ENCODE assay signal across 19 mouse cellular contexts in the genomic region with DNA sequence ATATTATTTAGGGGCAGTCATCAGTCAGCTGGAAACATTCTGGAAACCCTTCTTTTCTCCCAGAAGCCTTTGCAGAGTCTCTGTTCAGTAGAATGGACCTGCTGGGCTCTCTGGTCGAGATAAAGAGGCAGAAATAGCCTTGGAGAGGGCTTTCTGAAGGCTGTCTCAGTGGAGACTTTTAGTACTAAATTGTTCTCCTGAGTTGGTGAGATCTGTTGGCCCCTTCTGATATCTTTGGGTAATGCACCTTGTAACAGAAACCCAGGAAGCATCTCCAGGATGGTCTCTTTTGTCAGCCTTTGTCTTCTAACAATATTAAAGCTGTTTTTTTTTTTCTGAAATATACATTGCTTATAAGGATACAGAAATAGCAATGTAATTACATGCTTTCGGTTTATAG. TPM values are rescaled to one million over a fixed set of nuclear protein-coding genes. Genes with fewer than 3 reads are reported as not detected.
DNase-seq lines count a peak whose midpoint lies in the region; ATAC-seq and TF ChIP-seq lines count a peak whose summit lies in the region.
"Had no signal": no experiment of that assay in that cellular context is flagged by ENCODE, and none has a peak within 500 bp of the region (broad histone marks: within the 10 kb centered on the region; RNA-seq: fewer than 3 reads in every experiment).

No protein-coding gene starts in this region.

- no peak overlapping the region for H3K9ac ChIP-seq in forebrain, embryonic 15.5 days (replicated peaks)
- no peak overlapping the region for H3K9ac ChIP-seq in hindbrain, embryonic 16.5 days (ENCODE audit: low read depth, low read length)
- H3K9ac ChIP-seq in midbrain, postnatal 0 days (replicated peaks; ENCODE audit: low read length, poor library complexity, severe bottlenecking) = peak overlapping the region; percentile 52
- H3K9ac ChIP-seq: embryonic facial prominence, embryonic 13.5 days; intestine, embryonic 15.5 days; limb, embryonic 12.5 days; liver, embryonic 14.5 days had no signal

- peak overlapping the region; percentile 18 for H3K4me3 ChIP-seq in forebrain, embryonic 15.5 days
- peak overlapping the region; percentile 25 for H3K4me3 ChIP-seq in hindbrain, embryonic 16.5 days (ENCODE audit: low read length)
- peak overlapping the region; percentile 83 for H3K4me3 ChIP-seq in midbrain, postnatal 0 days (ENCODE audit: low read depth, low read length)
- H3K4me3 ChIP-seq: embryonic facial prominence, embryonic 13.5 days; heart, embryonic 10.5 days; intestine, embryonic 15.5 days; limb, embryonic 12.5 days had no signal

- H3K27me3 ChIP-seq in forebrain, embryonic 15.5 days = no peaks in the 10 kb centered on the region
- no peaks in the 10 kb centered on the region for H3K27me3 ChIP-seq in hindbrain, embryonic 16.5 days (replicated peaks; ENCODE audit: control insufficient read depth, insufficient read depth, low read length)
- H3K27me3 ChIP-seq in midbrain, postnatal 0 days (ENCODE audit: insufficient read depth, low read length) = no peaks in the 10 kb centered on the region

- H3K4me2 ChIP-seq in forebrain, embryonic 15.5 days (replicated peaks) = peak overlapping the region; percentile 21
- H3K4me2 ChIP-seq in hindbrain, embryonic 16.5 days (ENCODE audit: low read length) = peak overlapping the region; percentile 93
- peak overlapping the region; percentile 87 for H3K4me2 ChIP-seq in midbrain, postnatal 0 days (ENCODE audit: low read depth, low read length, poor library complexity, severe bottlenecking)
- H3K4me2 ChIP-seq: embryonic facial prominence, embryonic 13.5 days; intestine, embryonic 15.5 days; limb, embryonic 12.5 days had no signal

- TF ChIP-seq CTCF in brain, embryonic 14.5 days (IDR thresholded peaks at IDR 0.05; ENCODE audit: borderline replicate concordance, extremely low read depth, insufficient read depth, insufficient read length) = no peak
- peak; percentile 64 for TF ChIP-seq CTCF in midbrain, postnatal 0 days (IDR thresholded peaks at IDR 0.05)

- no peaks in the 10 kb centered on the region for H3K9me3 ChIP-seq in forebrain, embryonic 15.5 days
- H3K9me3 ChIP-seq in hindbrain, embryonic 16.5 days (ENCODE audit: control insufficient read depth, low read length) = no peaks in the 10 kb centered on the region
- H3K9me3 ChIP-seq in midbrain, postnatal 0 days (ENCODE audit: low read length) = no peaks in the 10 kb centered on the region
- H3K9me3 ChIP-seq: embryonic facial prominence, embryonic 13.5 days; heart, embryonic 10.5 days; intestine, embryonic 15.5 days; limb, embryonic 12.5 days had no signal

- H3K36me3 ChIP-seq in forebrain, embryonic 15.5 days = no peaks in the 10 kb centered on the region
- no peaks in the 10 kb centered on the region for H3K36me3 ChIP-seq in hindbrain, embryonic 16.5 days (ENCODE audit: control insufficient read depth, insufficient read depth, low read length)
- no peaks in the 10 kb centered on the region for H3K36me3 ChIP-seq in midbrain, postnatal 0 days (ENCODE audit: insufficient read depth, low read length)
- H3K36me3 ChIP-seq: embryonic facial prominence, embryonic 13.5 days; heart, embryonic 10.5 days; intestine, embryonic 15.5 days; limb, embryonic 12.5 days had no signal

- WGBS in forebrain, embryonic 15.5 days = 41% methylated on average over 2 of the region's 2 CpGs
- 23% methylated on average over 2 of the region's 2 CpGs for WGBS in hindbrain, embryonic 16.5 days
- WGBS in midbrain, postnatal 0 days = 33% methylated on average over 2 of the region's 2 CpGs

- peaks cover 56% of the 10 kb centered on the region for H3K4me1 ChIP-seq in forebrain, embryonic 15.5 days
- H3K4me1 ChIP-seq in hindbrain, embryonic 16.5 days (ENCODE audit: control insufficient read depth, insufficient read depth, low read depth, low read length) = peaks cover 30% of the 10 kb centered on the region
- peaks cover 25% of the 10 kb centered on the region; the same call in 1 of the 2 replicates for H3K4me1 ChIP-seq in midbrain, postnatal 0 days (ENCODE audit: insufficient read depth, low read length)

- peak overlapping the region; percentile 19; the same call in 1 of the 2 replicates for H3K27ac ChIP-seq in forebrain, embryonic 15.5 days (replicated peaks)
- peak overlapping the region; percentile 54 for H3K27ac ChIP-seq in hindbrain, embryonic 16.5 days (ENCODE audit: low read depth, low read length)
- H3K27ac ChIP-seq in midbrain, postnatal 0 days (ENCODE audit: low read depth, low read length) = no peak overlapping the region
- H3K27ac ChIP-seq: embryonic facial prominence, embryonic 13.5 days; heart, embryonic 10.5 days; intestine, embryonic 15.5 days; limb, embryonic 12.5 days; liver, embryonic 14.5 days had no signal

- no peak for TF ChIP-seq POLR2A in brain, embryonic 14.5 days (IDR thresholded peaks at IDR 0.05; ENCODE audit: borderline replicate concordance, extremely low read depth, insufficient read depth, insufficient read length, poor library complexity, severe bottlenecking)

- DNase-seq in brain, embryonic 14.5 days (ENCODE audit: low read depth) = peak; percentile 44
- DNase-seq in midbrain, postnatal 0 days (ENCODE audit: low spot score) = peak; percentile 60
- no peak for DNase-seq in gastrocnemius, postnatal 10 days
- DNase-seq in kidney, postnatal 14 days = no peak
- no peak for DNase-seq in retina, postnatal 1 day
- DNase-seq: adrenal gland, postnatal 25 days; heart, postnatal 14 days; kidney, postnatal 4 days; lung, postnatal 10 days; right cerebral cortex, postnatal 25 days; thymus, postnatal 25 days had no signal

- ATAC-seq in forebrain, embryonic 15.5 days (replicated peaks) = no peak
- ATAC-seq in hindbrain, embryonic 16.5 days = no peak
- no peak for ATAC-seq in midbrain, postnatal 0 days (ENCODE audit: low FRiP score)
- ATAC-seq: intestine, embryonic 15.5 days had no signal

RNA-seq across cellular contexts. Expression of gene Slc1a2, which starts 2.6 kb away (rescaled TPM):
- 27.1 and 46.2 TPM in 2 replicates for polyA plus RNA-seq in brain, embryonic 14.5 days (2012; rRNA removed)
- polyA plus RNA-seq in forebrain, embryonic 15.5 days (2015; fragmentation: Nextera tagmentation; extraction: Ambion mirVana) = 10.5 and 11.4 TPM in 2 replicates
- 16.2 and 18.3 TPM in 2 replicates for polyA plus RNA-seq in hindbrain, embryonic 16.5 days (2015; fragmentation: Nextera tagmentation; extraction: Ambion mirVana)
- 97.1 and 102 TPM in 2 replicates for total RNA-seq in midbrain, postnatal 0 days (2014; rRNA removed)
- polyA plus RNA-seq in midbrain, postnatal 0 days (2015; fragmentation: Nextera tagmentation; extraction: Ambion mirVana) = 13.4 and 15.7 TPM in 2 replicates
- total RNA-seq in gastrocnemius, postnatal 10 days (2021) = 1 to 10 TPM; 2.3 to 2.4 TPM
- total RNA-seq: monocyte, adult 5-6 weeks had no signal

Comparison
In these comparisons a context has a peak if more than half of its experiments do, and no peak if none do; other contexts are left out.
1. DNase-seq: peak in brain, embryonic 14.5 days (single experiment) and midbrain, postnatal 0 days (single experiment); none in gastrocnemius, postnatal 10 days (single experiment), kidney, postnatal 14 days (single experiment) and retina, postnatal 1 day (single experiment).
2. H3K4me2 ChIP-seq: peak in every context shown above with its lines; median percentile 93 in hindbrain, embryonic 16.5 days; 87 in midbrain, postnatal 0 days; 21 in forebrain, embryonic 15.5 days.
3. H3K4me3 ChIP-seq: peak in every context shown above with its lines; median percentile 83 in midbrain, postnatal 0 days; 25 in hindbrain, embryonic 16.5 days; 18 in forebrain, embryonic 15.5 days.